Mouse (Mus musculus) left cerebral cortex, adult 8-10 months (tissue): ENCODE measurements at regions not wholly inside any gene's neighbourhood (a gene's known extent, or its start where the extent isn't known, plus 50 kb on each side); places are given as distances from the start of the nearest gene placed in this dataset.

Source experiments
- DNase-seq, 2 experiments: peaks; one replicate each; pipeline ENCODE4 v3.0.0; 2022; ENCODE audit warnings: low spot score in 2 of 2

GRCm38 (mm10) chr4:9094076-9094475 lies 855.2 kb upstream of the Car8 start:
- DNase-seq, result no peak

DNA sequence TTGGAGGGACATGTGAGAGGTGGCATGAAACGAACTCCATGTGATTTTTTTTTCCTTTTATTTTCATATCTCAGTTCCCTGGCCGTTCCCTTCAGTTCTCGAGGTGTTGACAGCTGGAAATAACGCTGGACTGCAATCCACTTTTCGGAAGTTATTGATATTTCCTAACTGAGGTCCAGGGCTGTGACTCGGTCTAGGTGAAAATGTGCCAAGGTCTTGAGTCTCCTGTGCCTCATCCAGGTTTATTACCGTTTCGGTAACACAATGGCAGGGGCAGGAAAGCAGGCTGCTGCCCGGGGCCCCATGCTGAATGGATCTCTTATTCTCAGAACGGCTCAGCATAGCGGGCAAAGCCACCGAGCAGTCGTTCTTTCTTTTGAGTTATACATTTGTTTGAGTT lies 844.7 kb upstream of the Car8 start:
- no peak for DNase-seq

DNA sequence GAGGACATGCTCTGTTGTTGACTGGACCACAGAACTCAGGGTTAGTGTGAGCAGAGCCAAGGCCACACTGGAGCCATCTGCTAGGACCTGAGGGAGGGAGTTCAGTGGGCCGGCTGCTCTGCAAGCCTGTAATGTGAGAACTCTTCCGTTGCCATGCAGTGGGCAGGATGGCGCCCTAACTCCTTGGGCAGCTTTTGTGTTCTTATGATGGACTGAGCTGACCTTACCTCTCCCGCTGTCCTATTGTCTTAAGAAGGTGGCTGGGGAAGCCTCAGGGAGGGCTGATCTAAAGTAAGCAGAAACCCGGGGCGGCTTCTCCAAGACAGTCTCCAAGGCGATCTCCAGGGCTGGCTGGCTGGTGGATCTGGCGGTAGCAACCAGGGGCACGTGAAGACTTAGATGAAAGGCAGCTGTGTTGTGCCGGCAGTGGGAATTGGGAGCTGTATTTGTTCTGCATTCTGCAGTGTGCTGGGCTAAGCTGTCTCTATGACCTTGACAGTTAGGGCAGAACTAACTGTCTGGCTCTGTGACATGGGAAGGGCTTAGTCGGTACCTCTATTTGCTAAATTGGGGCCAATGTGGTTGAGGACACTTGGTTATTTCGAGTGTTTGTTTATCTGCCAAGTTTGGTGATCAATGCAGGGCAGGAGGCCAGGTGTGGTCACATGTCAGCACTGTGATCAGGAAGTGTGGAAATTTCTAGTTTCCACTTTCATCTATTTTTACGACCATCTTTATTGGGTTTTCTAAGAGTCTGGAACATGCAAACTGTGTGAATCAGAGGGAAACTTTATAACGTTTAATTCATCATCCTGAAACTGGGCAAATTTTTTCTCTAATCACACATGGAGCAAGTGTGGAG lies 843.1 kb upstream of the Car8 start:
- peak in 1 of 2 experiments; percentile 27 for DNase-seq

DNA sequence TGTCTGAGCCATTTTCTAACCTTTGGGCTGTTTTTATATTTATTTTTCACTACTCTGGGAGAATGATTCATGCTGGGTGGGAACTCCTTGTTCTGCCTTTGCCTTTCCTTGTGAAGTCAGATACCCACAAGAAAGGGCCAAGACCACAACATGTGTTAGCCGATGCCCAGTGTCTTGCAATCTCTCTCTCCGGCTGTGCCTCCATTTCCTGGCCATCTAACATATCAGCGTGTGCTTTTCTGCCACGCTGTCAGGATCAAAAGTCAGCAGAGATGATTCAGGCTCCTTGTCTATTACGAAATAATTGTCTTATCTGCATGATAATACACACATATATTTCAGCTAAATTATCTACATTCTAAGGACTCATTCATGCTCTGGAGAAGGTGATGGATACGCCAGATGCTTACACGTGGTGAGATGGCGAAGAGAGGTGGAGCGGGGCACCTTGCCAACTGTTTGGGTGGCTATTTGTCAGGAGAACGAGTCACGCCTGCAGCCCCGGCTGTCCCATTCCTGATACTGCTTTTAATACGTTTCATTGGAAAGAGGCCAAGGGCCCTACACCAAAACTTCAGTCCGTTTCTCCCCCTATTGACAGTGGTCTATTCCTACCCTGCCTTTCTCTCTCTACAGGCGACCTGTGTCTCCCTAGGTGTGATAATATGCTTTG lies 842.1 kb upstream of the Car8 start:
- DNase-seq, result no peak

DNA sequence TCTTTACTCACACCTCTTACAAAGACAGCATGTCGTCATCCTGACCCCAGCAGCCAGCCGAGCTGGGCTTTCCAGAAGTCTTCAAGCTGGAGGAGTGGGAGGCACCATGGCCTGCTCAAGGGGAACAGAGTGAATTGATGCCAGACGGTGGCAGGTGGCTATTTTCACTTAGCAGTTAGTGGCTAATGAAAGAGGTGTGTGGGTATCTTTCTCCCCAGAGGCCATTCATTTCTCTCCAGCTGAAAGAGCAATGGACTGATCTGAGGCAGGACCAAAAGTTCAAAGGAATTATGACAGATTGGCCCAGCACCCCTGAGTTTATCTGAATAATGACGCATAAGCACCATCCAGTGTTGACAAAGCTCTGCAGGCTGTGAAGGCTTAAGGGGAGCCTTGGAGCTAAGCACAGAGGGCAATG lies 841.0 kb upstream of the Car8 start:
- no peak for DNase-seq

GRCm38 (mm10) chr4:9074447-9074846 lies 835.6 kb upstream of the Car8 start:
- DNase-seq, result no peak

DNA sequence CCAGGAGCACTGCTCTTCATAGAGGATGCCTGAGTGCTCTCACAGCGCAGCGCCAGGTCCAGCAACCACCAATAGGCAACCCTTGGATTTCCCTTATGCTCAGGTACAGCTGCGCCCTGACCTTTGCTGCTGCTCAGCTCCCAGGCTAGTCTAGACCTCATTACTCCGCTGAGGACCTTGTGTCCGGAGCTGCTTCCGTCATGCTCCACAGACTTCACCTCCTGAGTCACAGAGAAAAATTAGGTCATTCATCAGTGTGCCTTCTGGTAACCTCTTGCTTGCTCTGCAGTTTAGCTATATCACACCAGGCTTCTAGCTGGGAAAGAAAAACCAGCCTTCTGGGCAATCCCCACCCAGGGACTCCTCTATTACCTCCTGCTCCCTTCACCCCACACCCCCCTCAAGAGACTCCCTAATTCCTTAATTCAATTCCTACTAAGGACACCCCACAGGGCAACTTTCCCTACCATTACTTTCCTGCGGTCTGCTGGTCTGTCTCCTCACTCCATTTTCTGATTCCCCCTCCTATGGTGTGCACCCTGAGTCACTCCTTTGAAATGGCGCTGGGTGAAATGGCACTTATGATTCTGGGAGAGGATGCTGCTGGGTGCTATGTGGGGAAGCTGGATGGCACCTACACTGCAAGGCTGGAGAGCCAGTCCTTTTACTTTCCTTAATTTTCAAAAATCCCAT lies 835.0 kb upstream of the Car8 start:
- DNase-seq, result no peak

- no peak for DNase-seq
Observed at GRCm38 (mm10) chr4:9072321-9072720, 833.5 kb upstream of the Car8 start.

GRCm38 (mm10) chr4:9067874-9068273 lies 829.0 kb upstream of the Car8 start:
- DNase-seq, result no peak

DNA sequence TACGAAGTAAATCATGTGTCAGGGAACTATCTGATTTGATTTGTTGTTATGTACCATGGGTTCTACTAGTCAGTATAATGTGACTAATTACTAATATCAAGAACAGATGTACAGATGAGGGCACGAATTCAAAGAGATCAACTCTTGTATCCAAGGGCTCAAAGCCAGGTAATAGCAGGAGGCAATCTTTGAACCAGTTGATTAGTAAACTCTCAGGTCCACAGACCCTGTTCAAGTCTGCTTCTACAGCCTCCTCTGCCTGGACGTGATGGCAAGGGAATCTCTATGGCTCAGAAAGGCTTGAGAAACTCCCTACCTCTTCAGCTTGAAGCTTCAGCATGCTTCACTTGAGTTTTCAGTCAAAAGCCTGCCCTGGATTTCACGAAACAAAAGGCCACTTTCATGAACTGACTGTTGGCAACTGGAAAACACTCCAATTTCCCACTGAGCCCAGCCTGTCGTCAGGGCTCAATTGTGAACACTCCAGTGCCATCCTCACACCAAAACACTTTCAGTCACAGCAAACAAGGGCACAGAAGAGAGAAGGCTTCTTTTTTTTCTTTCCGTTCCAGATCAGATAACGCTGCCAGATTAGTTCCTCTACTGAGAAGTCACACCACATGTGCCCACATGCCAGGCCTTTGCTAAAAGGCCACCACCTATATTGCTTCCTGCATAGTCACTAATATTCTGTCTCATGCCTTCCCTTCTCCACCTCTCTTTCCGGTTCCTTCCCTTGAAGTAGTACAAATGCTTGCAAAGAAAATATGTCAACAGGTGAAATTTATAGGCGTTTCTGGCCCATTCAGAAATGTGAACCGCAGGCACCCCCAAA lies 827.4 kb upstream of the Car8 start:
- DNase-seq, result no peak

GRCm38 (mm10) chr4:9061941-9062340 lies 823.1 kb upstream of the Car8 start:
- no peak for DNase-seq

DNA sequence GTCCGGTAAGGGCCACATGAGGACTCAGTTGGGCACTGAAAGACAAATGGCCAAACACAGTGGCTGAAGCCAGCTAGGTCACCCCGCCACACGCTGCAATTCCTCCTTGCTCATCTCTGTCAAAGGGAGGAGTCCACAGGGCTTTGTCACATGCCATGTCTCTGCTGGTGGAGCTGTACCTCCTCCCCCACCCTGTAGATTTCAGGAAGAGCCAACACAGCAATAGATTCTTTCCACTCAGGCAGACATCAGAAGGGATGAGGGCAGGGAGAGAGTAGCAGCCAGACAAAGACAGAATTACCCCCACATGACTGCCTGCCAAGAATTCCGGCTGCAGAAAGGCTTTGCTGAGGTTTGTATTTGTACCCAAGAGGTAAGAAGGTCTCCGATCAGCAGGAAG lies 821.4 kb upstream of the Car8 start:
- DNase-seq, result no peak

GRCm38 (mm10) chr4:9057676-9058075 lies 818.8 kb upstream of the Car8 start:
- DNase-seq, result no peak

GRCm38 (mm10) chr4:9057113-9057512 lies 818.3 kb upstream of the Car8 start:
- no peak for DNase-seq

GRCm38 (mm10) chr4:9055876-9056275 lies 817.0 kb upstream of the Car8 start:
- DNase-seq, result no peak

GRCm38 (mm10) chr4:9055266-9055820 lies 816.5 kb upstream of the Car8 start:
- no peak for DNase-seq

DNA sequence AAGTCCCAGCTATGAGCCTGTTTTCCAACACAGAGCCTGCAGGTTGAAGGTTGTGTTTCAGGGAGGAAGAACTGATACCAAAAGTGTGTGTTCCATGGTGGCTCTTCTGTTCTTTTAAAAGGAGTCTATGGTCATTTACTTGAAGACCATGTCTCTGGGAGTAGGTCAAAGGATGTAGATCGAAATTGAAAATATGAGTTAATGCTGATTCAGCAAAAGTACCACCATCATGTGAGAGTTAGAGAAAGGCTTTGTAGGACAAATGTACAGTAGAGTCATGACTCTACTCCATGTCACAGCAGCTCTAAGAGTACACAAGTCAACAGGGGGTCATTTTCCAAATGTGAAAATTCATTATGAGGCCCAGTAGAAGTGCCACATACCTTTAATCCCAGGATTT lies 810.0 kb upstream of the Car8 start:
- DNase-seq, result no peak

DNA sequence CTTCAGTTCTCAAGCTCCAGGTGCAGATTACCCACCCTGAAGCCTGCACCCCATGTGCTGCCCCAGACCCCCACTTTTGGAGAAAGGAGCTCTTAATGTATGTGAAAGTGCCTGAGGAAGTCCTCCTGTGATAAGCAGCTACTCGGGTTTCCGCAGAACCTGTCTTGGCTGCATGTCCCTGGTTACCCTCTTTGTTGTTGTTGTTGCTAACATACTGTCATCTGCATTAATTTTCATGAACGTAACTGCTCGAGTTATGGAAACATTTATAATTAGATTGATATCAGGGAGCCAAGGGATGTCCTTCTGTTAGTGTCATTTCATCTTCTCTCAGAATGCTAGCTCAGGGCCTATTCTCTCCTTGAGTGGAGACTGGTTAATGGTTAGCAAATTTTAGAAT lies 808.3 kb upstream of the Car8 start:
- DNase-seq, result no peak

DNA sequence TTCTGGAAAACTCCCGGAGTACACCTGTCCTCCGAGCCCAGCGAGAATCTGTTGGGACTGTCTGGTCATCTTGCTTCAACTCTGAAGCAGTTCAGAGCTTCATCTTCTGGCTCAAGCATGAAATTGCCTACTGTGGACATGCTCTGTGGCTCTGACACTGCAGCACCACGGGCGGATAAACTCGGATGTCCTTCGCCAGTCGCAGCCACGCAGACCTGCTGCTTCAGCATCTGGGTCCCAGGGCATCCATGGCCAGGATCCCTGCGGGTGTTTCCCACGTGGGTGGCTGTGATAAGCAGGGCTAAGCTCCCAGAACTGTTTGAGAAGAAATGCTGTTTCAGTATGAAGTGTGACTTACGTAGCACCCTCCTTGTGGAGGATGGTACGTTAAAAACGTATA lies 807.6 kb upstream of the Car8 start:
- DNase-seq, result no peak

GRCm38 (mm10) chr4:9046030-9046429 lies 807.2 kb upstream of the Car8 start:
- no peak for DNase-seq

GRCm38 (mm10) chr4:9036005-9036404 lies 797.2 kb upstream of the Car8 start:
- no peak for DNase-seq
